Mouse (Mus musculus): ENCODE data around the gene Rell1. TPM values are rescaled to one million over a fixed set of nuclear protein-coding genes. Genes with fewer than 3 reads are reported as not detected.

Rell1 gene
- total RNA-seq, 1 experiment = 18.5 TPM

- in situ Hi-C loops (cut with MboI; ENCODE audit: low sequenced_read_pairs in 2 of 2, unreplicated experiment in 2 of 2) = no loop called here
- no peak overlapping the region for H3K27ac ChIP-seq (ENCODE audit: insufficient read depth, low read depth, low read length, poor library complexity, severe bottlenecking)
- no peak overlapping the region for H3K4me3 ChIP-seq (ENCODE audit: insufficient read depth in 1 of 2, low read depth in 1 of 2, low read length in 2 of 2, poor library complexity in 1 of 2, severe bottlenecking in 1 of 2)
These were observed 16.7 kb downstream of the Rell1 start for GRCm38 (mm10) chr5:63952039-63952438.

GRCm38 (mm10) chr5:63951421-63951911 lies 17.2 kb downstream of the Rell1 start:
- DNase-seq (ENCODE audit: low read depth, low spot score) = no peak
- H3K27ac ChIP-seq (ENCODE audit: insufficient read depth, low read depth, low read length, poor library complexity, severe bottlenecking) = no peak overlapping the region
- in situ Hi-C loops (cut with MboI; ENCODE audit: low sequenced_read_pairs in 2 of 2, unreplicated experiment in 2 of 2) = no loop called here

More at GRCm38 (mm10) chr5:63952039-63952438, 16.7 kb downstream of the Rell1 start:
- Histone ChIP-seq H3K9ac (ENCODE audit: insufficient read depth, low read depth, low read length, poor library complexity, severe bottlenecking) (no peak overlapping the region), H3K9me3 (ENCODE audit: control insufficient read depth, insufficient read depth, low read depth, low read length) (no peaks in the 10 kb centered on the region), H3K4me1 (ENCODE audit: control insufficient read depth in 2 of 2, insufficient read depth in 2 of 2, low read length in 2 of 2, poor library complexity in 1 of 2) (peaks cover 6 to 7% of the 10 kb centered on the region in 2 experiments; a peak in 3 of 4 replicates), H3K36me3 (ENCODE audit: control insufficient read depth, insufficient read depth, low read length, poor library complexity, severe bottlenecking) (no peaks in the 10 kb centered on the region)
- DNase-seq (ENCODE audit: low read depth, low spot score) = no peak
- TF ChIP-seq HCFC1 (IDR thresholded peaks at IDR 0.05; ENCODE audit: borderline replicate concordance, insufficient read depth, low read length) = no peak
- no peak for TF ChIP-seq ZC3H11A (IDR thresholded peaks at IDR 0.05; ENCODE audit: borderline replicate concordance, low read depth, low read length)
- TF ChIP-seq CHD2 (IDR thresholded peaks at IDR 0.05; ENCODE audit: low read depth, low read length) = no peak
- no peak for TF ChIP-seq MAFK (IDR thresholded peaks at IDR 0.05; ENCODE audit: insufficient read depth, low read depth, low read length)
- no peak for TF ChIP-seq ZNF384 (IDR thresholded peaks at IDR 0.05; ENCODE audit: low read depth, low read length)

GRCm38 (mm10) chr5:63949195-63949594 lies 19.5 kb downstream of the Rell1 start:
- H3K36me3 ChIP-seq (ENCODE audit: control insufficient read depth, insufficient read depth, low read length, poor library complexity, severe bottlenecking) = no peaks in the 10 kb centered on the region
- TF ChIP-seq ZC3H11A (IDR thresholded peaks at IDR 0.05; ENCODE audit: borderline replicate concordance, low read depth, low read length) (no peak), HCFC1 (IDR thresholded peaks at IDR 0.05; ENCODE audit: borderline replicate concordance, insufficient read depth, low read length) (no peak), CHD2 (IDR thresholded peaks at IDR 0.05; ENCODE audit: low read depth, low read length) (no peak), MAFK (IDR thresholded peaks at IDR 0.05; ENCODE audit: insufficient read depth, low read depth, low read length) (no peak), ZNF384 (IDR thresholded peaks at IDR 0.05; ENCODE audit: low read depth, low read length) (no peak)
- no peak overlapping the region for H3K4me3 ChIP-seq (ENCODE audit: insufficient read depth in 1 of 2, low read depth in 1 of 2, low read length in 2 of 2, poor library complexity in 1 of 2, severe bottlenecking in 1 of 2)
- H3K4me1 ChIP-seq (ENCODE audit: control insufficient read depth in 2 of 2, insufficient read depth in 2 of 2, low read length in 2 of 2, poor library complexity in 1 of 2) = peaks cover 0 to 6% of the 10 kb centered on the region in 2 experiments; a peak in 2 of 4 replicates
- DNase-seq (ENCODE audit: low read depth, low spot score) = no peak
- no peaks in the 10 kb centered on the region for H3K9me3 ChIP-seq (ENCODE audit: control insufficient read depth, insufficient read depth, low read depth, low read length)
- H3K27ac ChIP-seq (ENCODE audit: insufficient read depth, low read depth, low read length, poor library complexity, severe bottlenecking) = no peak overlapping the region
- no peak overlapping the region for H3K9ac ChIP-seq (ENCODE audit: insufficient read depth, low read depth, low read length, poor library complexity, severe bottlenecking)
- in situ Hi-C loops (cut with MboI; ENCODE audit: low sequenced_read_pairs in 2 of 2, unreplicated experiment in 2 of 2) = no loop called here

More at GRCm38 (mm10) chr5:63951421-63951911, 17.2 kb downstream of the Rell1 start:
- H3K9me3 ChIP-seq (ENCODE audit: control insufficient read depth, insufficient read depth, low read depth, low read length) = no peaks in the 10 kb centered on the region
- H3K36me3 ChIP-seq (ENCODE audit: control insufficient read depth, insufficient read depth, low read length, poor library complexity, severe bottlenecking) = no peaks in the 10 kb centered on the region
- TF ChIP-seq ZC3H11A (IDR thresholded peaks at IDR 0.05; ENCODE audit: borderline replicate concordance, low read depth, low read length) (no peak), CHD2 (IDR thresholded peaks at IDR 0.05; ENCODE audit: low read depth, low read length) (no peak), ZNF384 (IDR thresholded peaks at IDR 0.05; ENCODE audit: low read depth, low read length) (no peak), MAFK (IDR thresholded peaks at IDR 0.05; ENCODE audit: insufficient read depth, low read depth, low read length) (no peak), HCFC1 (IDR thresholded peaks at IDR 0.05; ENCODE audit: borderline replicate concordance, insufficient read depth, low read length) (no peak)
- H3K4me3 ChIP-seq (ENCODE audit: insufficient read depth in 1 of 2, low read depth in 1 of 2, low read length in 2 of 2, poor library complexity in 1 of 2, severe bottlenecking in 1 of 2) = no peak overlapping the region
- H3K9ac ChIP-seq (ENCODE audit: insufficient read depth, low read depth, low read length, poor library complexity, severe bottlenecking) = no peak overlapping the region
- peaks cover 3 to 7% of the 10 kb centered on the region in 2 experiments; a peak in 2 of 4 replicates for H3K4me1 ChIP-seq (ENCODE audit: control insufficient read depth in 2 of 2, insufficient read depth in 2 of 2, low read length in 2 of 2, poor library complexity in 1 of 2)

- no peak for DNase-seq (ENCODE audit: low read depth, low spot score)
- in situ Hi-C loops (cut with MboI; ENCODE audit: low sequenced_read_pairs in 2 of 2, unreplicated experiment in 2 of 2) = no loop called here
- H3K9ac ChIP-seq (ENCODE audit: insufficient read depth, low read depth, low read length, poor library complexity, severe bottlenecking) = no peak overlapping the region
- H3K27ac ChIP-seq (ENCODE audit: insufficient read depth, low read depth, low read length, poor library complexity, severe bottlenecking) = no peak overlapping the region
- no peaks in the 10 kb centered on the region for H3K36me3 ChIP-seq (ENCODE audit: control insufficient read depth, insufficient read depth, low read length, poor library complexity, severe bottlenecking)
- peaks cover 0 to 6% of the 10 kb centered on the region in 2 experiments; a peak in 2 of 4 replicates for H3K4me1 ChIP-seq (ENCODE audit: control insufficient read depth in 2 of 2, insufficient read depth in 2 of 2, low read length in 2 of 2, poor library complexity in 1 of 2)
- no peaks in the 10 kb centered on the region for H3K9me3 ChIP-seq (ENCODE audit: control insufficient read depth, insufficient read depth, low read depth, low read length)
- TF ChIP-seq ZC3H11A (IDR thresholded peaks at IDR 0.05; ENCODE audit: borderline replicate concordance, low read depth, low read length) = no peak
- TF ChIP-seq ZNF384 (IDR thresholded peaks at IDR 0.05; ENCODE audit: low read depth, low read length) = no peak
- no peak for TF ChIP-seq HCFC1 (IDR thresholded peaks at IDR 0.05; ENCODE audit: borderline replicate concordance, insufficient read depth, low read length)
- TF ChIP-seq CHD2 (IDR thresholded peaks at IDR 0.05; ENCODE audit: low read depth, low read length) = no peak
- TF ChIP-seq MAFK (IDR thresholded peaks at IDR 0.05; ENCODE audit: insufficient read depth, low read depth, low read length) = no peak
- no peak overlapping the region for H3K4me3 ChIP-seq (ENCODE audit: insufficient read depth in 1 of 2, low read depth in 1 of 2, low read length in 2 of 2, poor library complexity in 1 of 2, severe bottlenecking in 1 of 2)
These were observed 21.2 kb downstream of the Rell1 start for GRCm38 (mm10) chr5:63947526-63947925.
